Mouse (Mus musculus) CH12F3 (cell line): Measurements from ENCODE around the gene Rars.
"Not testable (repeated sequence)": the region's sequence is repeated elsewhere in the genome, so short reads cannot be mapped to it uniquely, and the experiment has no call there.

Experiments used
- in situ Hi-C: fragments of 300-500 bp; cut with MboI; formaldehyde crosslinking; loops from 2 replicates; pipeline ENCODE4 v1.14.3; 2020; ENCODE audit warnings: low sequenced_read_pairs

Rars gene

DNA sequence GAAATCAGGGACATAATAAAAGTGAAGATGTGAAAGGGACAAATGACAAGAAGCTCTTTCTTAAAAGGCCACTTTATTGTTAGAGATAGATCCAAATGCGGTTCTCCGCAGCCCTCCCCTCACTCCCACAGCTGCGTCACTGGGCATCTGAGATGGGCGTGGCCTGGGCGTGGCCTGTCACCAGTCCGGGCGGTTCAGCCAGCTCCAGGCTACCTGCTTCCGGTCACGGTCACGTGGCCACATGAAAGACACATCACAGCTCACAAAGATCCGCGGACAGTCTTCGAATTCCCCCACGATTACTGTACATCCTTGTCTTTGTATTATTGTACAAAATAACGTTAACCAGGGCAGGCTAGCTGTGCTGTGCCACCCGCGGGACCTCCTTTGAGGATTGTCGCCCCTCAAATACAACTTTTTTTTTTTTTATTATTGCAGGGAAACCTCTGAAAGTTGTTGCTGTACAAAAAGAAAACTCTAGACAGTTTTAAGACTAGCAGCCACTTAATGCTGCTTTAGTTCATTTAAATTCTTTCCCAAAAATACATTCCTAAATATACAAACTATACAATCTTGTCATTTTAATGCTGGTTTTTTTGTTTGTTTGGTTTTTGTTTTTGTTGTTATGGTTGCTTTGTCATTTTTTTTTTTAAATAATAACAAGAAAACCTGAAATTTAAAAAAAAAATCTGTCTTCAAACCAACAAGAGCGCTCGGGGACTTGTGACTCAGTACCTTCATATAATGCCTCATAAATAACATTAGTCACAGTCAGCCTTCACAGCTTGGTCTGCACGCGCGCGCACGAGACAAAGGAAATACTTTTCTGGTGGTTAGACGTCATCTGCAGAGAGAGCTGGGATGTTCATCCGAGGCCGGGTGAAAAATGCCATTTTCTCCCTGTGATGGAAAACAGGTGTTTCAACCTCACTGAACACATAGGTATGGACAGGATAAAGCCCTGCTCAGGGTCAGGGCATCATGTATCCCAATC is 4.3 kb upstream of the Rars start:
- in situ Hi-C loops = no loop called here

DNA sequence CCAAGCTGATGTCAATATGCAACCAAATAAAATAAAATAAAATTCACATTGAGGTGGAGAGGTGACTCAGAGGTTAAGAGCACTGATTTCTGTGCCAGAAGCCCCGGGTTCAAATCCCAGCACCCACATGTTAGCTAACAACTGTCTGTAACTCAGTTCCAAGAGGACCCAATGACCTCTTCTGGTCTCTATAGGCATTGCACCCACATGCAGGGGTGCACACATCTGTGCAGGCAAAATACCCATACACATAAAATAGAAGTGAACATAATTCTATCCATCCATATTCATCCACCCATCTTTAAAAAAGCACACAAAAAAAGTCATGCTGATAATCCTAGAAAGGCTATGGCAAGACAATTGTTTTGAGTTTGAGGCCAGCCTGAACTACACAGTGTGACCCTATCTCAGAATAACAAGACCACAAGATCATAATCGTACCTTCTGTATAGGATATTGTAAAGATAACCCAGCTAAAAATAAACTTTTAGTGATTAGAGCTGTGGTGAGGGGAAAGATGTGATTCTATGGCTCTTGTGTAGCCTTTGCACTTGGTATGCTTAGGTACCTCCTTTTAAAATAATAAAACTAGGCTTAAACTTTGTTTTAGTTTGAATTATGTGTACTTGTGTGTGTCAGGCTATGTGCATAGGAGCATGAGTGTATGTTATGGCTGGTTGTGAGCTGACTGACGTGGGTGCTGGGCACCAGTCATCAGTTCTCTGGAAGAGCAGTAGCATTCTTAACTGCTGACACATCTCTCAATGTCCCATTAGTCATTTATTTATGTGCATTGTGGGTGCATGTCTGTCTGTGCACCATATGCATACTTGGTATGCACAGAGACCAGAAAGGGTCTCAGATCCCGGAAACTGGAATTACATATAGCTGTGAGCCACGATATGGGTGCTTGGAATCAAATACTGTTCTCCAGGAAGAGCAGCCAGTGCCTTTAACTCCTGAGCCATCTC is 3.1 kb upstream of the Rars start:
- in situ Hi-C loops = no loop called here

DNA sequence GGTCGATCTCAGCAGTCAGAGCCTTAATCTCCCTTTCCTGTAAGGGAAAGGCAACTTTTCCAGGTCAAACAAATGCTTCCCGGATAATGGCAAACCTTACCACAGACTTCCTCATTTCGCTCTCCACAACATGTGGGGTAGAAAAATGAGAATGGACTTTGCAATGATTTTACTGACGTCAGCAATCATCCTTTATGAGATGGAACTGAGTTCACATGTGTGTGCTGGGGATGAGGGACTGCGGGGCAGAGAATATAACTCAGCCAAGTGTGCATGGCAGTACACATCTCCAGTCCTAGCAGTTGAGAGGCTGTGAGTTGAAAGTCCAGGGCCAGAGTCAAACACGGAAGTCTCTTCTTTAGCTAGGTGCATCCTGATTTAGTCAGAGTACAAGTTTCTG is 1.0 kb downstream of the Rars start:
- in situ Hi-C loops = no loop called here

DNA sequence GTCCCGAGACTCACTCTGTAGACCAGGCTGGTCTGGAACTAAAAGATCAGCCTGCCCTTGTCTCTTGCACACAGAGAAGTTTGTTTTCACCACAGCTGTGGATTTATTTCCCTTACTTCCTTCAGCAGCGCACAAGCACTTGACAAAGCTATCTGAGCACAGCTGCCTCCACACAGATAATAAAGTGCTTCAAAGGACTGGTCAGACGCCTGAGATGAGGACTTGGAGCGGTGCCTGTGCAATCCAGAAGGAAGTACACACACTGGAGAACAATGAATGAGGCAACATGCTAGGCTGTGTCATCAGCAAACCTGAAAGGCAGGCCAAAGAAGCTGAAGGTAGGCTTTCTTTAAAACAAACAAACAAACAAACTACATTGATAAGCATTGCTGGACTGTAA is 2.2 kb downstream of the Rars start:
- in situ Hi-C loops = no loop called here

DNA sequence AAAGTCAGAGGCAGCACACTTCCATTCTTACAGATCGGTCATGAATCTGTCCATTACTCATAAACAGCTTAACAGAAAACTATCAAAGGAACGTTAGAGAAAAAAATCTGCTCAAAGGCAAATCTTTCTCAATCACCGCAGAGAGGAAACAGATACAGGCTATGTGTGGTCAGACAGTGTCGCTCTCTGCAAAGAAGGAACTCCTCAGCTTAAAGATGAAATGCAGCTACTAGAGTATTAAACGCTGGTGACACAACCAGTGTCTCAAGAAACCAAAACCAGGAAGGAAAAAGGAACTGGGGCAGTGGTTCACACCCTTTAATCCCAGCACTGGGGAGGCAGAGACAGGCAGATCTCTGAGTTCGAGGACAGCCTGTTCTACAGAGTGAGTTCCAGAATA is 6.6 kb downstream of the Rars start:
- in situ Hi-C loops = no loop called here

DNA sequence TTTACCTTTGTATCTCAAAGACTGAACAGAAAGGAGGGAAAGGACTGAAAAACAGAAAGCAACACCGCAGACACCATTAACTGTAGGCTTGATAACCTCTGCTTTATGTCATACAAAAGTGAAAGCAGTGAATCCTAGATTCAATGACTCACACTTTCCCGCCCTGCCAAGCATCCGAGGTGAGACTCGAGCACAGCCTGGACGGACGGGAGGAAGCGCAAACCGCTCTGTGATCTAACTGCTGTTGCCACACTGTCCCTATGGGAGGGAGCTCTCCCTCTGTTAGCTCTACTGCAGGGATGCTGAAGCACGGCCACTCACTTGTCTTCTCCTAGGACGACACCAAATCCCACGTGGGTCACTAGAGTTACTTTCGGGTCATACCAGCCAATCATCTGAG is 18.0 kb downstream of the Rars start:
- in situ Hi-C loops = no loop called here

DNA sequence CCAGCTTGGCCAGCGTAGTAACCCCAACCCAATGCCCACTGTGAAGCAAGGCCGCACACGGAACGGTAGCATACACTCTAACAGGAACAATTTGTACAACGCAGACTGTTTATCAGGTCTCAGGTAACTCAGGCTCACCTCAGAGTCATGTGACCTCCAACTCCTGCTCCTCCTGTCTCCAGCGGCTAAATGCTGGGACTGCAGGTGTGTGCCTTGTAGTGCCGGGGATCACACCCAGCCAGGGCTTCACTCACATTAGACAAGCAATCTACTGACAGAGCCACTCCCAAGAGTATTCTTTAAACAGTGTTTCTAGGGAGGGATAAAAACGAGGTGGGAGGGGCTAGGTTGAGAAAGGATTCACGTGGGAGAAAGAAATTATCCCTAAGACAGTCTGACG is 22.8 kb downstream of the Rars start:
- in situ Hi-C loops = no loop called here

DNA sequence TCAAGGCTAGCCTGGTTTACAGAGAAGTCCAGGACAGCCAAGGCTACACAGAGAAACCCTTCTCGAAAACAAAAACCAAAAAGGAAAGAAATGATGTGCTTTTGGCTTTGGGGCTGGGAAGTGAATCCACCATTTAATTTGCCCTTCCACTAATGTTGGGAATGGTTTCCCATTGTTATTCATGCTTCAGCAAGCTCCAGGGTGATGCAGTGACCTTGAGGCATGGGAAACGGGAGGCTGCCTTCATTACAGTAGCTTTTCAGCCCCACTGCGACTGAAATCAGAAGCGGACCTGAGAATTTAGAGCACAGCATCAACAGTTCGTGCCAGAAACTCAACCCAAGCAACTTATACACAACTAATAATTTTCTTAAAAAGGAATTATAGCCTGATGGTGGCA is 33.0 kb downstream of the Rars start:
- in situ Hi-C loops = no loop called here

DNA sequence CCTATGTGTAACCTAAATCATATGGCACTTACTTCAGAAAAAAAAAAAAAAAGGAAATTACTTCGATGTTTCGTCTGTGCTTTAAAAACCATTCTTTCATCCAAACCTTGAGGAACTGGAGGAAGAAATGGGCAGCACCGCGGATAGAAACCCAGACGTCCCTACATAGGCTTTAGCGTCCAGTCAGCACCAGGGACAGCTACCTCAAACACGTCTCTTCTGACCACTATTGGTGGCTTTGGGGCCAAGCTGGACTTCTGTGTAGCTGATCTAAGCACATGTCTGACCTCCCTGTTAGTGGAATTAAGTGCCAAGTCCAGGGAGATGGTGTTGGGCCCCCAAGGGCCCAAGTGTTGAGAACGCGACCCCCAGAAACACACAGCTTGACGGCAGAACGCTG is 35.4 kb downstream of the Rars start, which contains the start of gene Fbll1:
Gene Fbll1, minus strand, starts transcription at position 11 of the 400 bp plus-strand sequence.
- in situ Hi-C loops = no loop called here

DNA sequence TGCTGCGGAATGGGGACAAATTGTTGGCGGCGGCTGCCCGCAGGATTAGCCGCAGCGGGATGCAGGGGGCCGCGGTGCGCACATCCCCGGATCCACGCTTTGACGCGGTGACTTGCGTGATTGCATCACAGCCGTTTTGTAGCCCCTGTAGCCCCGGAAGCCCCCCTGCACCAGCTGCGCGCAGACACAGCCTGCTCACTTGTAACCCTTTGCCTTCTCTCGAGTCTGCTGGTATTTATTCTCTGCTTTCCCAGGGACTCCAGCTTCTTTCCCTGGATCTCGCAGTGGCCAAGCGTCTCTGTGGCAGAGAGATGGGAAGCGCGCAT is 35.8 kb downstream of the Rars start:
- in situ Hi-C loops = no loop called here

DNA sequence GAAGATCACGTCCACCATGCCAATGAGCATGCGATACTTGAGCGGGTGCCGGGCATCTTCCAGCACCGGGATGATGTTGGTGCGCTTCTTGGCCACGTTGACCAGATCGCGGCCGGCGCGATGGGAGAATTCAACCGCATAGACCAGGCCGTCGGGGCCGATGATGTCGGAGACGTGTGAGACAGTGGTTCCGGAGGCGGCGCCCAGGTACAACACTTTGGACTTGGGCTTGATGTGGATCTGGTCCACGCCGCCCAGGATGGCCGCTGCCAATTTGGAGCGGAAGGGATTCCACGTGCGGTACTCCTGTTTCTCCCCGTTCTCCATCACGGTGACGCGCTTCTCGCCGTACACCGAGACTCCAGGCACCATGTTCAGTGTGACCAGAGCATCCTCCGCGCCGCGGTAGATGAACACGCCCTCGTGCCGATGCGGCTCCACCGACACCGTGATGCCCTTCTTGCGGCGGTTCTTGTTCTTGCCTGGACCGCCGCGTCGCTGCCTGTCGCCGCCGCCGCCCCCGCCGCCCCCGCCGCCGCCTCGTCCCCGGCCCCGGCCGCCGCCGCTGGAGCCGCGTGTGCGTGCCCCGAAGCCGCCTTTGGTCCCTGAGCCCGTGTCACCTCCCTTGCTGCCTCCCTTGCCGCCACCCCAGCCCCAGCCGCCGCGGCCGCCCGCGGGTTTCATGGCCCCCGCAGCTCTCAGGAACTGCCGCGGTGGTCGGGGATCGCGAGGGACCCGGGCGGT is 36.4 kb downstream of the Rars start:
- in situ Hi-C loops = no loop called here

DNA sequence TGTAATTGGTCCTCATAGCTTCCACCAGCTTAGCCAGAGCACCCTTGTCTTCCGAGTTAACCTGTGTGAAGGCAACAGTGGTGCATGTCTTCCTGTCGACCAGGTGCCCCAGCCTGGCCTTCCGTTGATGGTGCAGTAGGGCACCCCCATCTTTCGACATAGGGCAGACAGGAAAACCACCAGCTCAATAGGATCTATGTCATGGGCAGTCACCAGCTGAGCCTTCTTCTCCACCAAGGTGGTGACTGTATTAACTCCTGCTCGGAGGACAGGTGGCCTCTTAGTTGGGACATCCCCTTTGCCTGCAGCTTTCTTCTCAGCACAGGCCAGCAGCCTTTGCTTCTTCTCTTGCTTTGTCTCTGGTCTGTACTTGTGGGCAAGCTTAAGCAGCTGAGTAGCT is 41.5 kb downstream of the Rars start:
- in situ Hi-C loops = not testable (repeated sequence)

DNA sequence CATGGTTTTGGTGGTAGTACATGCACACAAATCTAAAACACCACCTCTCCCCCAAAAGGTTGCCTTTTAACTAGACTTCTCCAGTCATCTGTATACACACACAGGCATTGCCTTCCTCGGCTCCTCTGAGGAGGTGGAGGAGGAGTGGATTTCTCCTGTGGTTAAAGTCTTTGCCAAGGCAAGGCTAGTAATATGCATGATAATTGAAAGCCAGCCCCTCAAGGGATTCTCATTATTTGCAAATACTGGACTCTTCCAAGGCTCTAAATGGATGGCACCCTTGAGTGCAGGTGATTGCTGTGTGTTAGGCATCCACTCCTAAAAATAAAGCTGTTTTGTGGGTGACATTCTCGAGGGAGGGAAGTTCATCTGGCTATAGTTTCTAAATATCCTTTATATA is 45.9 kb downstream of the Rars start:
- in situ Hi-C loops = no loop called here

DNA sequence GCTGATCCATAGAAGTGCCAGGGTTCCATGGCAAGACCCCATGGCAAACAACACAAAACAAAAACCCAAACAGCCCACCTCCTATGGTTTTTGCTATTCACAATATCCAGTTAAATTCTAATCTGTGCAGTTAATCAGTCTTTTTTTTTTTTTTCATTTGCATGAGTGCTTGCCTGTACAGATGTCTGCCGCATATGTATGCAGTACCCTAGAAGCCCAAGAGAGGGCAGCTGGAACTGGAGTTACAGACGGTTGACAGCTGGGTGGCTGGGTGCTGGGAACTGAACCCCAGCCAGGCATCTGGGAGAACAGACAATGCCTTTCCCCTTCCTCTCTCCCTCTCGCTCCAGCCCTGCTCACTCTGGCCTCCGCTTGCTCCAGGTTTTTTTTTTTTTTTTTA is 49.8 kb downstream of the Rars start:
- in situ Hi-C loops = no loop called here

DNA sequence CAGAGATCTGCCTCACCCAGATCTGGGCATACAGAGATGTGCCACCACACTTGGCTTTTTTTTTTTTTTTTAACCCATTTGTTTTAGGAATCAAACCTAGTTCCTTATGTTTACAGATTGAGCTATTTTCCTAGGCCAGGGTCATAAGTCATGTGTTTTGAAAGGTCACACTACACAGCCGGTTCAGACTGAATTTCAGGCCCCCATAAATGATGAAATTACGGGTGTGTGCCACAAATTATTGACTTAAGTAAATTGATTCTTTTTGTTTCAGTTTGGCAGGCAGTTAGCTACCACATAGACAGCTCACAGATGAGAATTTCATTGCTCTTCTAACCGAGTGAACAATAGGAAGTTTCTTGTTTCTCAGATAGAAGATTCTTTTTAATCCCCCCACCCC is 50.3 kb downstream of the Rars start:
- in situ Hi-C loops = no loop called here

DNA sequence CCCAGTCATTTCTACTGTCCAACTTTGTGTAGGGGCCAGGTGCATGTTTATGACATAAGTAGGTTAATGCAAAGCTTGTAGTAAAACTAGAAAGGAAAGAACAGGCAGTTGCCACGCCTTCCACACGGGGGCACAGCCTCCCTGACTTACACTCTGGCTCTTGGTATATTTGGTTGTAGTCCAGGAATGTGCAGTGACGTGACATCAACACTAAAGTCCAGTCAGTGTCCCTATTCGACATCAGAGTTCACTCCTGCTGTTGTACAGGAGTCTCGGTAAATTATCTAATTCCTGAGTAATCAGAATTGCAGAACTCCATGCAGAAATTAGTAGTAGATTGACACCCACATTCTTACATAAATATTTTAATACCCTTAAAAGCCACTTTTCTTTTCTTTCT is 51.3 kb downstream of the Rars start:
- in situ Hi-C loops = no loop called here

DNA sequence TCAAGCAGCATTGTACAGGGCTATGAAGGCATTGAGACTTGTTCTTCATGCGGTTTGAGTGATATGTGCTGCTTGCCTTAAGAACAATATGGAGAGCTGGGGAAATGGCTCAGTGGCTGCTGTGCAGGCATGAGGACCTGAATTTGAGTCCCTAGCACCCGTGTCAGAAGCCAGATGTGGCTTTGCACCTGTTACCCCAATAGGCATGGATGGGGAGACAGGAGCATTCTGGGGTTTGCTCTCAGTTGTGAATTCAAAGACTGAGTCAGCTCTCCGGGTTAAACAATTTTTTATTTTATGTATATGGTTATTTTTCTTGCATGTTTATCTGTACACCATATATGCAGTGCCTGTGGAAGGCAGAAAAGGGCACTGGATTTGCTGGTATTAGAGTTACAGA is 51.9 kb downstream of the Rars start:
- in situ Hi-C loops = no loop called here

DNA sequence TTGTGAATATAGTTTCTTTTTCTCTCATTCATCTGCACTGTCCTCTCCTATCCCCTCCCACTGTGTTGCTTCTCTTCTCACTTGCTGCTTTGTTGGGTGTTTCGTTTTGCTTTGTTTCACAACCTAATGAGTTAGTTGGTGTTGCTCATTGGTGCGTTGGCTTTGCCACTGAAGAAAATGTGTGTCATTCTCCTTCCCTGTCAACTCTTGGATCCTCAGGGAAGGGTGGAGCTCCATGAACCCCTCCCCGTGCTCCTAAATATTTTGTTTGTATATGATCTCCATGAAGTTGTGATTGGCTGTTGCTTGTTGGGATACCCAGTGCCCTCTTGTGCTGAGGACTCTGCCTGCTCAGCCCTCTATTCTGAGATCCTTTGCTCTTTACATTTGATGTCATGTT is 54.0 kb downstream of the Rars start:
- in situ Hi-C loops = no loop called here

DNA sequence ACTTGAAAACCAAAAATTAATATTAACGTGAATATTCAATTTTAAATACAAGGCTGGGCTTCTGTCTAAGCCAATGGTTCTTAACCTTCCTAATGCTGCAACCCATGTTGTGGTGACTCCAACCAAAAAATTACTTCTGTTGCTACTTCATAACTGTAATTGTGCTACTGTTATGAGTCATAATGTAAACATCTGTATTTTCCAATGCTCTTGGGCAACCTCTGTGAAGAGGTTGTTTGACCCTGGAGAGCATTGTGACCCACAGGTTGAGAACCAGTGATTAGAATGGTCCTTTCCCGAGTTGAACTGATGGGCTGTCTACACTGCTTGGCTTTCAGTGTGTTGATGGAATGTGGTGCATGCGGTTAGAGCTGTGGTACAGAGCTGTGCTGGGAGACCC is 57.9 kb downstream of the Rars start:
- in situ Hi-C loops = no loop called here

DNA sequence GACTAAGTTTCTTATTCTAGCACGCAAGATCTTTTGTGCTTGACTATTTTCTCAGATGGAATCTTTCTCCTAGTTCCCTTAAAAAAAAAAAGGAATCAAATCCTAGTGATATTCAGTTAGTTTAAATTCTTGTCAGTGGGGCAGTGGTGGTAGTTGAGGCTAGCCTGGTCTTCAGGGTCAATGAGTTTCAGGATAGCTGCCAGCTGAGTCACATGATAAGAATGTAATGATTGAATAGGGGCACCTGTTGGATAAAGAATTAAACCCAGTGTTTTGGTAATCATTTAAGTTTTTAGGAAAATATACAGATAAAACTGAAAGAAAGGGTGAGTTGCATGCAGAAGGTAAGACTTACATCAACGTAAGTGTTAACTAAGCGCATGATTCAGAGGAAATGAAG is 58.7 kb downstream of the Rars start:
- in situ Hi-C loops = no loop called here
